Mouse (Mus musculus) heart, embryonic 11.5 days (tissue): ENCODE results near the gene Lif. TPM values are rescaled to one million over a fixed set of nuclear protein-coding genes. Genes with fewer than 3 reads are reported as not detected.

Source experiments
- ATAC-seq: fragments of 200-750 bp; cut with Nextera tagmentation; replicated peaks from 2 replicates; pipeline ENCODE4 v1.8.0; 2017; ENCODE audit warnings: moderate library complexity; ENCODE audit not compliant: insufficient number of reproducible peaks, low FRiP score, low TSS enrichment
- H3K27ac ChIP-seq: fragments of 300-500 bp; sonication (generic); 2 replicates; pipeline ENCODE4 v1.5.1; 2014; ENCODE audit warnings: mild to moderate bottlenecking, low read depth, low read length
- H3K27me3 ChIP-seq: fragments of 300-500 bp; sonication (generic); 2 replicates; pipeline ENCODE4 v1.6.1; 2014; ENCODE audit warnings: mild to moderate bottlenecking, low read length, mixed read lengths; ENCODE audit not compliant: control insufficient read depth, insufficient read depth
- H3K36me3 ChIP-seq: fragments of 300-500 bp; sonication (generic); 2 replicates; pipeline ENCODE4 v1.6.1; 2014; ENCODE audit warnings: mild to moderate bottlenecking, low read length, moderate library complexity, mixed read lengths; ENCODE audit not compliant: control insufficient read depth, insufficient read depth
- H3K4me1 ChIP-seq: fragments of 300-500 bp; sonication (generic); 2 replicates; pipeline ENCODE4 v1.6.1; 2014; ENCODE audit warnings: low read length; ENCODE audit not compliant: control insufficient read depth, insufficient read depth
- H3K4me2 ChIP-seq: fragments of 300-500 bp; sonication (generic); 2 replicates; pipeline ENCODE4 v1.6.1; 2014; ENCODE audit warnings: mild to moderate bottlenecking, moderate library complexity
- H3K4me3 ChIP-seq: fragments of 300-500 bp; sonication (generic); 2 replicates; pipeline ENCODE4 v1.5.1; 2014; ENCODE audit warnings: low read depth, low read length
- H3K9ac ChIP-seq: fragments of 300-500 bp; sonication (generic); 2 replicates; pipeline ENCODE4 v1.6.1; 2014; ENCODE audit warnings: mild to moderate bottlenecking, low read depth, low read length, moderate library complexity
- H3K9me3 ChIP-seq: fragments of 300-500 bp; sonication (generic); replicated peaks from 2 replicates; pipeline ENCODE4 v1.6.1; 2016; ENCODE audit warnings: low read length; ENCODE audit not compliant: control insufficient read depth
- WGBS: fragments of 180-500 bp; shearing (Covaris S2); extraction: QIAGEN DNeasy Blood & Tissue Kit; methylation state at CpG from one replicate; pipeline ENCODE4 v1.1.7; 2014; ENCODE audit not compliant: insufficient replicate concordance; 5-methylcytosine and 5-hydroxymethylcytosine counted together
- polyA plus RNA-seq: library from polyadenylated mRNA; unstranded; fragments of >200 nt; fragmentation: Nextera tagmentation; extraction: Ambion mirVana; gene quantifications from 2 replicates; pipeline ENCODE4 v1.2.1, GENCODE M21; 2014

The Lif gene
- polyA plus RNA-seq: 0.06 and 0.11 TPM in 2 replicates

DNA sequence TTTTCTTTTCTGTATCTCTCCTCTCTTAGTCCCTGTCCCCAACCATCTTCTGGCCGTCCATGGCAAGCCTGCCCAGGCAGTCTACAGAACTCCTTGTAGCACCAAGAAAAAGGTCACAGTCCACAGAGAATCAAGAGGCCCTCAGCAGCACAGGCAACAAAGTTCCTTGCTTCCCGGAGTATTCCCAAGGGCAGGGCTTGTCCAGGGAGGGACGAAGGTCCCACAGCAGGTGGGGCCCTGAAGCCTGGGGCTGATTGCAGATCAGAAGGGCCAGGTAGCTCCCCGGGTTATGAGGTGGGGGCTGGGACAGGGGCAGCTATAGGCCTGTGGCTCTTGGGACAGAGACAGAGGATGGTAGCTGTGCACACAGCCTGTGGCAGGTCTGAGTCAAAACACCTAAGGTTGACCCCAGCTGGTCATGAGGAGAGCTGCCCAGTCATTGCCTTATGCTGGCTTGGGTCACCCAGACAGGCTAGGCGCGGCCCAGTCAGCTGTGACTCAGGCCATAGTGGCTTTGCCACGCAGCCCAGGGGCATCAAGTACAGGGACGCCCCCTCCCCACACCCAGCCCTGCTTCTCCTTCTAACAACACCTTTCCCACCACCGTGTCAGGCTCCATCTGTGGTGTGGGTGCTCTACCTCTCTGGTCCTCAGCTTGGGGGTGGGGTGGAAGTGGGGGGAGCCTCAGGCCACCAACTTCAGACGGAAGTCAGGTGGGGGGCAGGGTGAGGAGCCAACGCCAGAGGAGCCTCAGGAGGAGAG is at the start of gene Lif:
Lif (plus strand) TSS at position 712 of the 762 bp plus-strand sequence.
- H3K4me2 ChIP-seq: no peak within 1 kb of the TSS; the same call in 1 of the 2 replicates
- no peaks in the 10 kb centered on the region for H3K9me3 ChIP-seq
- 59% methylated on average over 11 of the region's 11 CpGs for WGBS
- H3K4me1 ChIP-seq: peaks cover 11% of the 10 kb centered on the region
- H3K27ac ChIP-seq: no peak within 1 kb of the TSS
- no peaks in the 10 kb centered on the region for H3K36me3 ChIP-seq
- no peak within 1 kb of the TSS for H3K4me3 ChIP-seq
- no peaks in the 10 kb centered on the region for H3K27me3 ChIP-seq
- no peak for ATAC-seq
- H3K9ac ChIP-seq: no peak within 1 kb of the TSS

DNA sequence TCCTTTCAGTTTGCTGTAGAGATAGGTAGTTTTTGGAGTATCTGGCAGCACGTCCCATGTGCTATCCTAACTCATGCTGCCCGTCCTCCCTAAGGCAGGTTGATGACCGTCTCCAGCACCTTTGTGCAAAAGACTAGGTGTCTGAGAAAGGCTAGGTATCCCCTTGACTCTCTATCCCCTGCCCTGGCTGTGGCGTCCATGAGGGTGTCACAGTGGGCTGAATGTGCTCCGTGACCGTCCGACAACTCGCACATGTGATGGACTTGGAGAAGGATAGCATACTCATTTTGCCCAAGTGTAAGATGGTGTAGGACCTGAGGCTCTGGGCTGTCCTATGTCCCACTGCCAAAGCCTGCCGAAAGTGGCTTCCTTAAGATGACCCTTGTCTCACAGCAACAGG is 49.7 kb upstream of the Lif start:
- Histone ChIP-seq H3K27ac (no peak overlapping the region), H3K36me3 (peaks cover 3% of the 10 kb centered on the region; the same call in 1 of the 2 replicates), H3K4me3 (no peak overlapping the region), H3K9me3 (no peaks in the 10 kb centered on the region), H3K4me2 (no peak overlapping the region), H3K9ac (no peak overlapping the region), H3K27me3 (no peaks in the 10 kb centered on the region), H3K4me1 (peaks cover 8% of the 10 kb centered on the region)
- 88% methylated on average over 9 of the region's 9 CpGs for WGBS
- no peak for ATAC-seq

DNA sequence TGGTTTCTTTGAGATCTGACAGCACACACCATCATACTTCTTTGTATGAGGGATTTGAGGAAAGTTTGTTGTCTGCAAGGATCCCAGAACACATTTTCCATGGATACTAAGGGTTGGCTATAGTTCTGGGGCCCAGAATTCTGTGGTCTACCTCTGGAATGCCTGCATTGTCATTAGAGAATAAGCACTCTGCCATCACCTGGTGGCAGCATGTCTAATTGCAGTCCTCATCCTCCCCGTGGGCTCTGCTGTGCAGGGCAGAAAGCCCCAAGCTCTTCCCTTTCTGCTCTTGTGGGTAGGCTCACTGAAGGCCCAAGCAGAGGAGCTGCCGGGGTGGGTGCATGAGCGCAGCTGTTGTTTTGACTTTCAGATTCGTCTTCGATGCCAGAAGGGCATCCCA is 47.8 kb upstream of the Lif start:
- 0 out of 2 replicates have a peak, but pooled peaks cover 2% of the 10 kb centered on the region for H3K4me1 ChIP-seq
- no peak for ATAC-seq
- 76% methylated on average over 5 of the region's 5 CpGs for WGBS
- no peak overlapping the region for H3K4me2 ChIP-seq
- no peaks in the 10 kb centered on the region for H3K27me3 ChIP-seq
- H3K9me3 ChIP-seq: no peaks in the 10 kb centered on the region
- no peak overlapping the region for H3K9ac ChIP-seq
- H3K36me3 ChIP-seq: peaks cover 3% of the 10 kb centered on the region; the same call in 1 of the 2 replicates
- H3K4me3 ChIP-seq: no peak overlapping the region
- H3K27ac ChIP-seq: no peak overlapping the region

DNA sequence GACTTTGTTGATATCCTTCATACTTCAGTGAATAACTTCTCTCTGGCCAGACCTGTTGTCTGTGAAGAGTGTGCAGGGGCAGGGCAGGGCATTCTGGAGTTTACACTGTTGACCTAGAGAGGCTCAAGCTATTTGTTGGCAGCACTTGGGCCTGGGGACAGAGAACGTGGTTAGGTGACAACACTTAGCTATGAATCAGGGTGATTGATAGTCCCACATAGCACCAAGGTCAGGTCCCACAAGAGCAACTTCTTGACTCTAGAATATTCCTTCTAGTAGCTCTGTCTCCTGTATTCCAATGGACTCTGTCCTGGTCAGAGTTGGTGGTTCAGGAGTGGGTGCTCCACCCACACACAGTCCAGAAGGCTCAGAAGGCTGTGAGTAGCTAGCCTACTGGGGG is 46.6 kb upstream of the Lif start:
- Histone ChIP-seq H3K4me1 (0 out of 2 replicates have a peak, but pooled peaks cover 2% of the 10 kb centered on the region), H3K9me3 (no peaks in the 10 kb centered on the region), H3K4me2 (no peak overlapping the region), H3K27me3 (no peaks in the 10 kb centered on the region), H3K4me3 (no peak overlapping the region), H3K9ac (no peak overlapping the region), H3K36me3 (peaks cover 9% of the 10 kb centered on the region; the same call in 1 of the 2 replicates), H3K27ac (no peak overlapping the region)
- no peak for ATAC-seq
- WGBS: 78% methylated on average over 1 of the region's 1 CpGs

DNA sequence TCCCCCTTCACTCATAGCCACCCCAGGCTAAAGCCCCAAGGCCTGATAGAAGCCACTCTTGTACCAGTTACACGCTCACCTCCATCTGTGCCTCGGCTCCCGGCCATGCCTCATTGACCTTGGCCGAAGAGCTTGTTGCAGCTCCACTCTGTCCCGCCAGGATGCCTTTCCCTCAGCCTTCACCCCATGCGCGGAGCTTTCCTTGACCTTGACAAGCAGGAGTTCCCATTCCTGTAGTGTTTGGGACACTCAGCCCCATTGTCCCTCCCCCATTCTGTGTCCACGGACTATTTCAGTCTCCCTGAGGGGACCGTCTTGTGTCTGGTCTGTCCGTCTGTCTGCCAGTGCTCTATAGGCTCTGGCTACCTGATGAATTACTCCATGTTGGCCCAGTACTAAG is 44.2 kb upstream of the Lif start:
- 0 out of 2 replicates have a peak, but pooled peaks cover under 1% of the 10 kb centered on the region for H3K27me3 ChIP-seq
- no peak overlapping the region for H3K4me2 ChIP-seq
- H3K4me1 ChIP-seq: 0 out of 2 replicates have a peak, but pooled peaks cover 10% of the 10 kb centered on the region
- 0 out of 2 replicates have a peak, but pooled peaks cover 2% of the 10 kb centered on the region for H3K9me3 ChIP-seq
- H3K9ac ChIP-seq: no peak overlapping the region
- no peak overlapping the region for H3K27ac ChIP-seq
- 84% methylated on average over 10 of the region's 10 CpGs for WGBS
- H3K4me3 ChIP-seq: no peak overlapping the region
- 0 out of 2 replicates have a peak, but pooled peaks cover 6% of the 10 kb centered on the region for H3K36me3 ChIP-seq
- ATAC-seq: no peak

DNA sequence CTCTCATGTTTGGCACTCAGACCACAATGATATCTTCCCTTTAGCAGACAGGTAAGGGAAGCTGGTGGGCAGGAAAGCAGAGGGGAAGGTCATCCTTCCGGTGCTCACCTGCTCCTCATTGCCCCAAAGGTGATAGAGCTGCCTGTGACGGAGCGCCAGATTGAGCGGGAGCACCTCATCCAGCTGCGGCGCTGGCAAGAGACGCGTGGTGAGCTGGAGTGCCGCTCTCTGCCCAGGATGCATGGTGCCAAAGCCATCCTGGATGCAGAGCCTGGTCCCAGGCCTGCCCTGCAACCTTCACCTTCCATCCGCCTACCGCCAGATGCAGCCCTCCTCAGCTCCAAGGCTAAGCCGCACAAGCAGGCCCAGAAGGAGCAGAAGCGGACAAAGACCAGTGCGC is 42.8 kb upstream of the Lif start:
- Histone ChIP-seq H3K36me3 (0 out of 2 replicates have a peak, but pooled peaks cover 6% of the 10 kb centered on the region), H3K4me2 (no peak overlapping the region), H3K4me1 (0 out of 2 replicates have a peak, but pooled peaks cover 13% of the 10 kb centered on the region), H3K27me3 (0 out of 2 replicates have a peak, but pooled peaks cover 7% of the 10 kb centered on the region), H3K4me3 (no peak overlapping the region), H3K9ac (no peak overlapping the region), H3K9me3 (0 out of 2 replicates have a peak, but pooled peaks cover 2% of the 10 kb centered on the region), H3K27ac (no peak overlapping the region)
- WGBS: 91% methylated on average over 14 of the region's 14 CpGs
- ATAC-seq: no peak

DNA sequence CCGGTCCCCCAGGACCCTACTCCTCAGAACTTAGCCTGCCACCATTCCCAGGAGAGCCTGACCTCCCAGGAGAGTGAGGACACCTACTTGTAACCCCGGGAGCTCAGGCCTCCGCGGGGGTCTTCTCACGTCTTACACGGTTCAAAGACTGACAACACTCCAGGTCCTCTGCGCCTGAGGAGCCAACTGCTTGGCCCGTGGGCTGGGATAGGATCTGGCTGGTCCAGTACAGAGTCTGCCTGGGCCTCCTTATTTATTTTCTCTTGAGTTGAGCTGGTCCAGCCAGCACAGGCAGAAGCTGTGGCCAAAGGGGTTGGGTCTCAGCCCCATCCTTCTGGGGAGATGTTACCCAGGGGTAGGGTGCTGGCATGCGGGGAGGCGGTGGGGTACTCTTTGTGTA is 42.3 kb upstream of the Lif start:
- 0 out of 2 replicates have a peak, but pooled peaks cover 13% of the 10 kb centered on the region for H3K4me1 ChIP-seq
- no peak overlapping the region for H3K4me2 ChIP-seq
- 0 out of 2 replicates have a peak, but pooled peaks cover 7% of the 10 kb centered on the region for H3K27me3 ChIP-seq
- no peak overlapping the region for H3K4me3 ChIP-seq
- H3K9me3 ChIP-seq: 0 out of 2 replicates have a peak, but pooled peaks cover 2% of the 10 kb centered on the region
- H3K27ac ChIP-seq: no peak overlapping the region
- no peak overlapping the region for H3K9ac ChIP-seq
- WGBS: 70% methylated on average over 10 of the region's 10 CpGs
- ATAC-seq: no peak
- 0 out of 2 replicates have a peak, but pooled peaks cover 6% of the 10 kb centered on the region for H3K36me3 ChIP-seq

DNA sequence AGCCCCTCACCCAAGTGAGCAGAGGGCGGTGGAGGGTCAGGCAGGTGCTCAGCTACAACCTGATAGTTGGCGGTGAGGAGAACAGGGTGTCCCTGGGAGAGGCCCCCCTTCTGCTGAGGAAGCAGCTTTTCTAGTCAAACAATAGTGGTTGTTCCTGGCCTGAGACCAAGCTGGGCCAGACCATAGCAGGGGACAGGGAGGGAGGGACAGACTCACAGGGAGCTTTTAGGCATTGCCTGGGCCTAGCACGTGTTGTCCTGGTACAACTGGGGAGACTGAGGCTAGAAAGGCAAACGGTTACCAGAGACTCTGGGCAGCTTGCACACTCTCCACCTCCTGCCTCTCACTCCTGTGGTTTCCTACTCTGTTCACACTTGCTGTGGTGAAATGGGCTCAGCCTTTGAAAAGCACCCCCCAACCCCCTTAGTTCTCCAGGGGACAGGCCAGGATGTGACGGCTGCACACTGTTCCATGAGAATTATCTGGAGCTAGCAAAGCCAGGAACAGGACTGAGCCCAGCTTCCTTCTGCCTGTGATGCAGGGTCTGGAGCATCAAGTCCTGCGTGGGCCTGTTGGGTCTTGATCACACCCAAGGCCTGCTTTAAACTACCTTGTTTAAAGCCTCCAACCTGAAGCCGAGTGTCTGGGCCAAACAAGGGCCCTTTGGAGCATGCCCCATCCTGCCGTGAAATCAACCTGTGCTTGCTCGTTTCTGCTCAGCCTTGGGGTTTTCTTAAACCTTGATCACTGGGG is 40.9 kb upstream of the Lif start:
- H3K36me3 ChIP-seq: 0 out of 2 replicates have a peak, but pooled peaks cover 6% of the 10 kb centered on the region
- peak overlapping the region; percentile 50 for H3K27ac ChIP-seq
- 76% methylated on average over 9 of the region's 9 CpGs for WGBS

More for the DNA sequence above, 40.9 kb upstream of the Lif start:
- no peak overlapping the region for H3K4me2 ChIP-seq
- ATAC-seq: no peak
- 0 out of 2 replicates have a peak, but pooled peaks cover 2% of the 10 kb centered on the region for H3K9me3 ChIP-seq
- H3K4me1 ChIP-seq: 0 out of 2 replicates have a peak, but pooled peaks cover 13% of the 10 kb centered on the region
- H3K27me3 ChIP-seq: 0 out of 2 replicates have a peak, but pooled peaks cover 7% of the 10 kb centered on the region
- no peak overlapping the region for H3K9ac ChIP-seq
- H3K4me3 ChIP-seq: no peak overlapping the region
